Mouse (Mus musculus): Measurements from ENCODE around the gene Luc7l3.

The Luc7l3 gene

GRCm38 (mm10) chr11:94321931-94322400, at the start of gene Luc7l3:
Gene Luc7l3 (minus strand): TSS chr11:94321988.
- peak; percentile 93 to 95 for DNase-seq (ENCODE audit: low spot score in 2 of 2)

- peak in 1 of 2 experiments; percentile 13 for DNase-seq (ENCODE audit: low spot score in 2 of 2)
Observed at GRCm38 (mm10) chr11:94370809-94371208, 49.0 kb upstream of the Luc7l3 start.

GRCm38 (mm10) chr11:94369981-94370380, 48.2 kb upstream of the Luc7l3 start:
- no peak for DNase-seq (ENCODE audit: low spot score in 2 of 2)

- DNase-seq (ENCODE audit: low spot score in 2 of 2), result no peak
Observed at GRCm38 (mm10) chr11:94365340-94365739, 43.6 kb upstream of the Luc7l3 start.

- no peak for DNase-seq (ENCODE audit: low spot score in 2 of 2)
Observed at GRCm38 (mm10) chr11:94363690-94364089, 41.9 kb upstream of the Luc7l3 start.

GRCm38 (mm10) chr11:94362101-94362500, 40.3 kb upstream of the Luc7l3 start:
- no peak for DNase-seq (ENCODE audit: low spot score in 2 of 2)

GRCm38 (mm10) chr11:94361166-94361870, 39.5 kb upstream of the Luc7l3 start:
- DNase-seq (ENCODE audit: low spot score in 2 of 2), result no peak

- no peak for DNase-seq (ENCODE audit: low spot score in 2 of 2)
Observed at GRCm38 (mm10) chr11:94359168-94359567, 37.4 kb upstream of the Luc7l3 start.

- DNase-seq (ENCODE audit: low spot score in 2 of 2), result no peak
Observed at GRCm38 (mm10) chr11:94355521-94356217, 33.9 kb upstream of the Luc7l3 start.

GRCm38 (mm10) chr11:94351094-94351493, 29.3 kb upstream of the Luc7l3 start:
- DNase-seq (ENCODE audit: low spot score in 2 of 2), result peak; percentile 23 to 31

- no peak for DNase-seq (ENCODE audit: low spot score in 2 of 2)
Observed at GRCm38 (mm10) chr11:94350337-94350736, 28.5 kb upstream of the Luc7l3 start.

GRCm38 (mm10) chr11:94349839-94350238, 28.1 kb upstream of the Luc7l3 start:
- DNase-seq (ENCODE audit: low spot score in 2 of 2), result no peak

GRCm38 (mm10) chr11:94347063-94347575, 25.3 kb upstream of the Luc7l3 start:
- DNase-seq (ENCODE audit: low spot score in 2 of 2), result no peak

GRCm38 (mm10) chr11:94346611-94347010, 24.8 kb upstream of the Luc7l3 start:
- DNase-seq (ENCODE audit: low spot score in 2 of 2), result no peak

GRCm38 (mm10) chr11:94345926-94346325, 24.1 kb upstream of the Luc7l3 start:
- no peak for DNase-seq (ENCODE audit: low spot score in 2 of 2)

GRCm38 (mm10) chr11:94344470-94344869, 22.7 kb upstream of the Luc7l3 start:
- no peak for DNase-seq (ENCODE audit: low spot score in 2 of 2)

GRCm38 (mm10) chr11:94343955-94344358, 22.2 kb upstream of the Luc7l3 start:
- DNase-seq (ENCODE audit: low spot score in 2 of 2), result no peak

- DNase-seq (ENCODE audit: low spot score in 2 of 2), result no peak
Observed at GRCm38 (mm10) chr11:94342114-94342905, 20.5 kb upstream of the Luc7l3 start.

GRCm38 (mm10) chr11:94340948-94341933, 19.5 kb upstream of the Luc7l3 start:
- DNase-seq (ENCODE audit: low spot score in 2 of 2), result no peak

GRCm38 (mm10) chr11:94339732-94340585, 18.2 kb upstream of the Luc7l3 start:
- peak; percentile 40 to 50 for DNase-seq (ENCODE audit: low spot score in 2 of 2)
